Mouse (Mus musculus): ENCODE measurements around the gene Zfp618.

The Zfp618 gene

GRCm38 (mm10) chr4:63118639-63119437 is 153.5 kb downstream of the Zfp618 start:
- ChIA-PET CTCF (interaction anchor here (0.6 to 2.5 kb wide), 26 partner anchors 8 to 341 kb away, joined by 3 to 17 read pairs (median 4); no protein-coding TSS in a partner anchor), POLR2A (interaction anchor here in 1 of 4 experiments (0.8 kb wide), 1 partner anchor 327 kb away, joined by 3 read pairs; no protein-coding TSS in a partner anchor)

- POLR2A ChIA-PET, result no interaction called here
These were observed 159.6 kb downstream of the Zfp618 start for GRCm38 (mm10) chr4:63124861-63125466.

GRCm38 (mm10) chr4:63129891-63130624 is 164.7 kb downstream of the Zfp618 start:
- CTCF ChIA-PET, result interaction anchor here in 1 of 4 experiments (1.2 kb wide), 1 partner anchor 11 kb away, joined by 3 read pairs; no protein-coding TSS in a partner anchor
- POLR2A ChIA-PET, result no interaction called here

More at GRCm38 (mm10) chr4:63124861-63125466, 159.6 kb downstream of the Zfp618 start:
- CTCF ChIA-PET, result no interaction called here

DNA sequence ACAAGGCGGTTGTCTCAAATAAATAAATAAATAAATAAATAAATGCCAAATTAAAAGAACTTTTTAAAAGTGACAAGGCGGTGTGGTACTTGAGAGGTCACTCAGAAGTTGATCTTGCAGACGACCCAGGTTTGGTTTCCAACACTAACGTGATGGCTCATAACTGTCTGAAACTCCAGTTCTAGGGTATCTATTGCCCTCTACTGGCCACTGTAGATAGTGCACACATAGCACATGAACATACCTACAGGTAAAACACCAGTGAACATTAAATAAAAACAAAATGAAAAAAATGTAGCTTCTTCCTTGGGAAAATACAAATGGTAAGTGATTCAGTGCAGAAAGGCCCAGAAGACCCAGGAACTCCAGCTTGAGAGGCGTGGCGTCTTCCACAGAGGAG is 181.9 kb downstream of the Zfp618 start:
- POLR2A ChIA-PET, result no interaction called here
- CTCF ChIA-PET, result interaction anchor here in 2 of 4 experiments (1.0 to 1.3 kb wide), 3 partner anchors 13 to 34 kb away, joined by 3 to 4 read pairs (median 3); no protein-coding TSS in a partner anchor

GRCm38 (mm10) chr4:63151127-63151526 is 185.8 kb downstream of the Zfp618 start:
- CTCF ChIA-PET, result interaction anchor here in 1 of 4 experiments (0.6 kb wide), 1 partner anchor 344 kb away, joined by 5 read pairs; no protein-coding TSS in a partner anchor
- POLR2A ChIA-PET, result interaction anchor here in 1 of 4 experiments (0.7 kb wide), 1 partner anchor 658 kb away, joined by 3 read pairs; no protein-coding TSS in a partner anchor

DNA sequence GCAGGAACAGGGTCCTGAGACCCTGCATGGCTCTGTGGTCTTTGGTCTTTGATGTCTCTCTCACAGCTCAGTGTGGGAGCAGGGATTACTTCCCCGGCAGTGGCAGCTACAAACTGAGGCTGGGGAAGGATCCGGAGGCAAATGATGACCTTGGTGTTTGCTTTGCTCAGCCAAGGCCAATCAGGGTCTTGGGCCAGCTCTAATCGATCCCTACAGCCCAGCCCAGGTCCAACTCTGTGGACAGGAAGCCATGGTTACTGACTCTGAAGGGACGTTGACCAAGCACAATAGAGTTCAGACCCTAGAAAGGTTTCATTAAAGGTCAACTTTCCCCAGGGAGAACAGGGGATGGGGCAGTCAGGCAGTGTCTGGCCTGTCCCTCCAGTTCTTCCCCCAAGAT is 188.7 kb downstream of the Zfp618 start:
- ChIA-PET CTCF (interaction anchor here in 1 of 4 experiments (0.6 kb wide), 1 partner anchor 530 kb away, joined by 3 read pairs; no protein-coding TSS in a partner anchor), POLR2A (interaction anchor here in 2 of 4 experiments (1.2 to 1.5 kb wide), 2 partner anchors 9 to 154 kb away, joined by 3 read pairs; no protein-coding TSS in a partner anchor)

- ChIA-PET POLR2A (interaction anchor here in 1 of 4 experiments (1.2 kb wide), 1 partner anchor 153 kb away, joined by 3 read pairs; no protein-coding TSS in a partner anchor), CTCF (interaction anchor here in 1 of 4 experiments (0.7 kb wide), 1 partner anchor 374 kb away, joined by 3 read pairs; no protein-coding TSS in a partner anchor)
These were observed 189.3 kb downstream of the Zfp618 start, which contains the start of gene Ambp for GRCm38 (mm10) chr4:63154699-63155098. TSS of gene Ambp (minus strand) at chr4:63154799.

DNA sequence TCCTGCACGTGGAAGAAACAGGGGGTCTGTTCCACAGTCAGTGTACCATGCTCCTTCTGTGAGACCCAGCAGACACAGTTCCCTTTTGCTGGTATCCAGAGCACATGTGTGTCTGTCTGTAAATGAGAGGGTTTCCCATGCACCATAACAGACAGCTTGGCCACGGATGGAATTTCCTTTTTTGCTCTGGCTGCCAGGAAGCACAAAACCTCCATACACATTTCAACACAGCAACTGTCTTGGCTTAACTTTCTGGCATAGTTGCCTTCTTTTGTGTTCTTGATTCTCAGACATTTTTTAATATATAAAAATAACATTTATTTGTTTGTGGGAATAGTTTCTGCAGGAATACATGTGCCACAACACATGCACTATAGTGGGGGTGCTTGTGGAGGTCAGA is 190.2 kb downstream of the Zfp618 start:
- CTCF ChIA-PET, result interaction anchor here in 1 of 4 experiments (0.7 kb wide), 1 partner anchor 375 kb away, joined by 3 read pairs; no protein-coding TSS in a partner anchor
- POLR2A ChIA-PET, result no interaction called here

- CTCF ChIA-PET, result interaction anchor here in 1 of 4 experiments (1.3 kb wide), 1 partner anchor 150 kb away, joined by 4 read pairs; no protein-coding TSS in a partner anchor
These were observed 191.6 kb downstream of the Zfp618 start for GRCm38 (mm10) chr4:63156726-63157634.

GRCm38 (mm10) chr4:63158192-63158591 is 192.8 kb downstream of the Zfp618 start:
- ChIA-PET POLR2A (no interaction called here), CTCF (interaction anchor here (0.8 to 1.2 kb wide), 4 partner anchors 149 to 202 kb away, joined by 3 to 6 read pairs (median 5); no protein-coding TSS in a partner anchor)

More at GRCm38 (mm10) chr4:63156726-63157634, 191.6 kb downstream of the Zfp618 start:
- POLR2A ChIA-PET, result no interaction called here

DNA sequence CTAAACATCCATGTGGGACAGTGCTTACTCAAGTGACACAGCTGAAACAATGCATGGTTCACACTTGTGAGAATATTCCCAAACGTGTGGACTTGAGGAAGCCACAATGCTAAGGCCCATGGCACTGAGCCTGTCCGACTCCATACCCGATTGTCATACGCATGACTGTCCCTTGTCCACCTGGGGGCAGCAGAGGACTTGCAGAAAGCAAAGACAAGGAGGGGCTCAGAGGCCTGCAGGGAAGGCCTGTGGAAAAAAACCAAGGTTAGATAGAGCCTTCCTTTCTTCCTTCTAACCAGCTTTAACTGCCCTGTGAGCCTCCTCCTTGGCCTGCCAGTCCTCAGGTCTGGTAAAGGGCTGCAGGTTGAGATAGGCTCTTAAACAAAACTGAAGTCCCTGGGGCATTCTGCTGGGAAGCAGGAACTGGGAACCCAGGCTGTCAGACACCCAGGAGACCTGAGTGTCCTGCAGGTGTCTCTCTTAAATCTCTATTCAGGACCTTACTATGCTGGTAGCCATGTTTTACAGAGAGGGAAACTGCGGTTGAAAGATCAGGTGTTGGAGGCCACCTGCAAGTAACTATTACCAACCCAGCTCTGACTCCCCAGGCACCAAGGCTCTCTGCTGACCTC is 193.7 kb downstream of the Zfp618 start:
- ChIA-PET POLR2A (no interaction called here), CTCF (interaction anchor here in 3 of 4 experiments (0.5 to 1.9 kb wide), 8 partner anchors 22 to 352 kb away, joined by 3 to 11 read pairs (median 4); no protein-coding TSS in a partner anchor)

- ChIA-PET POLR2A (no interaction called here), CTCF (interaction anchor here in 1 of 4 experiments (1.3 kb wide), 1 partner anchor 142 kb away, joined by 3 read pairs; no protein-coding TSS in a partner anchor)
These were observed 200.3 kb downstream of the Zfp618 start for GRCm38 (mm10) chr4:63165636-63166035.

- ChIA-PET CTCF (no interaction called here), POLR2A (no interaction called here)
These were observed 200.9 kb downstream of the Zfp618 start for GRCm38 (mm10) chr4:63166323-63166722.

- POLR2A ChIA-PET, result no interaction called here
- CTCF ChIA-PET, result interaction anchor here in 2 of 4 experiments (1.2 to 1.6 kb wide), 3 partner anchors 12 to 137 kb away, joined by 3 to 5 read pairs (median 5); no protein-coding TSS in a partner anchor
These were observed 204.7 kb downstream of the Zfp618 start for GRCm38 (mm10) chr4:63170061-63170460.

DNA sequence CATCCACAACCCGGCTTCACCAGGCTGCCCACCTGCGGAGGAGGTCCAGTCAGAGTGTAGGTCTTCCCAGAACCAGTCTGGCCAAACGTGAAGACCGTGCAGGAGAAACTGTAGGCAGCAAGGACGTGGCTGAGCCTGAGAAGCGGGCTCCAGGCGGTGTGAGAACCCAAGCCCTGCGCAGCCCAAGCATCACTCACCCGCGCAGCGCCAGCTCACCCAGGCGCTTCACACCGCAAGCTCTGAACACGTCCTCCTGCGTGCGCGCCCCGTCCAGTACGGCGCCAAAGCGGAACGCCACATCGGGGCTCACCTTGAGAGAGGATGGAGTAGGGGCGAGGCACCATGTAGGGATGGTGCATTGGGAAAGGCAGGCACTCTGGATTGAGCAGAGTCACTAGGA is 205.7 kb downstream of the Zfp618 start:
- ChIA-PET POLR2A (no interaction called here), CTCF (interaction anchor here in 2 of 4 experiments (1.2 to 1.6 kb wide), 3 partner anchors 11 to 136 kb away, joined by 3 to 5 read pairs (median 5); no protein-coding TSS in a partner anchor)

DNA sequence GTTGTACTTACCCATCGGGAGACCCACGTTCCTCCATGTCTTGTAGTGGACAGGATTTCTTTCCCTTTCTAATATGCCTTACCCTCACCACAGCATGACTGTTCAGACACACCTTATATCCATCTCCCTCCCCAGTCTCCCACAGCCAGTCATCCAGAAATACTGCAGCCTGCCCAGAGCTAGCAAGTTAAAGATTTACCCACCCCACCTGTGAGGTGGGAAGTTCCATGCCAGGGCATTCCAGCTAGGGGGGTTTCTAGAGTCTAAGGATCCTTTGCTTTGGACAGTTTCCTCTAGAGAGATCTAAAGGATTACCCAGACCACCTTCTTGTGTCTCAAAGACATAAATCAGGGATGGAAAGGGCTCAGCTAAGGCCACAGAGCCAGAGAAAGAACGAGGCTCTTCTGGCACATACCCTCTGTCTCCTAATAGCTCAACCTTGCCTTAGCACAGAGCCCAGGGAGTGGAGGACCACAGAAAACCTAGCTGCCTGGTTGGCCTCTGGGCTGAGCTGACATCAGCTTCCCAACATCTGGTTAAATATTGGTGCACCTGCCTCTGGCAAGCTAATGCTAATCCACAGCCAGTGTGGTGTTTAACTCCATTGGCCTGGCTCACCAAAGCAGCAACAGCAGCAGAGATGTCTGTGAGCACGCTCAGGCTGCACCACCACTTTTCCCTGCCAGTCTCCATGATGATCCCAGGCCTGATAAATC is 206.8 kb downstream of the Zfp618 start, which contains the start of gene Kif12:
Kif12 (minus strand) TSS at position 163 of the 717 bp plus-strand sequence.
- POLR2A ChIA-PET, result interaction anchor here in 1 of 4 experiments (0.6 kb wide), 1 partner anchor 74 kb away, joined by 3 read pairs; no protein-coding TSS in a partner anchor
- CTCF ChIA-PET, result interaction anchor here in 2 of 4 experiments (0.5 to 0.9 kb wide), 2 partner anchors 9 to 12 kb away, joined by 3 to 4 read pairs; no protein-coding TSS in a partner anchor
